Mouse (Mus musculus) hematopoietic stem cell, adult 5-6 weeks (primary cell): ENCODE measurements around the gene Nanog. TPM values are rescaled to one million over a fixed set of nuclear protein-coding genes. Genes with fewer than 3 reads are reported as not detected.
"Not testable (repeated sequence)": the region's sequence is repeated elsewhere in the genome, so short reads cannot be mapped to it uniquely, and the experiment has no call there.

Experiments
- ATAC-seq, 2 experiments: fragments of 125-278 bp in 1 of 2; replicated peaks in 1 of 2; 2 replicates each; pipeline ENCODE4 v1.8.0; 2016 to 2017; ENCODE audit warnings: inconsistent platforms in 2 of 2, mild to moderate bottlenecking in 2 of 2, moderate number of reproducible peaks in 2 of 2, low read depth in 1 of 2, moderate TSS enrichment in 1 of 2; ENCODE audit not compliant: low FRiP score in 2 of 2, poor library complexity in 2 of 2, severe bottlenecking in 2 of 2, insufficient read depth in 1 of 2, low TSS enrichment in 1 of 2
- total RNA-seq: library from RNA; stranded (forward); fragments of 172-1452, 232-1000 nt; gene quantifications from 2 replicates; pipeline ENCODE4 v1.2.3, GENCODE M21; 2017

Gene Nanog
- total RNA-seq, 1 experiment from 2014 or later: not detected

GRCm38 (mm10) chr6:122695398-122695797 is 11.9 kb upstream of the Nanog start:
- ATAC-seq: no peak

- not testable (repeated sequence) for ATAC-seq
Measured at GRCm38 (mm10) chr6:122699628-122700027, 7.7 kb upstream of the Nanog start.

- ATAC-seq: no peak
Measured at GRCm38 (mm10) chr6:122701816-122702215, 5.5 kb upstream of the Nanog start.

GRCm38 (mm10) chr6:122702480-122703124 is 4.7 kb upstream of the Nanog start:
- ATAC-seq: peak in 1 of 2 experiments; percentile 32; a peak in 1 of 4 replicates

- no peak for ATAC-seq
Measured at GRCm38 (mm10) chr6:122703251-122703650, 4.0 kb upstream of the Nanog start.

GRCm38 (mm10) chr6:122703706-122704105 is 3.6 kb upstream of the Nanog start:
- no peak for ATAC-seq

- ATAC-seq: no peak
Measured at GRCm38 (mm10) chr6:122706337-122706840, 900 bp upstream of the Nanog start.

GRCm38 (mm10) chr6:122708826-122709225 is 1.5 kb downstream of the Nanog start:
- peak in 1 of 2 experiments; percentile 65; a peak in 2 of 4 replicates for ATAC-seq

- ATAC-seq: no peak
Measured at GRCm38 (mm10) chr6:122711455-122711854, 4.2 kb downstream of the Nanog start.

GRCm38 (mm10) chr6:122713116-122713515 is 5.8 kb downstream of the Nanog start:
- ATAC-seq: not testable (repeated sequence)

- ATAC-seq: no peak
Measured at GRCm38 (mm10) chr6:122714707-122715365, 7.5 kb downstream of the Nanog start.

- ATAC-seq: no peak
Measured at GRCm38 (mm10) chr6:122715886-122716285, 8.6 kb downstream of the Nanog start.

GRCm38 (mm10) chr6:122718224-122718623 is 10.9 kb downstream of the Nanog start:
- not testable (repeated sequence) for ATAC-seq

- peak; percentile 56 to 86 for ATAC-seq
Measured at GRCm38 (mm10) chr6:122719942-122720341, 12.7 kb downstream of the Nanog start.

- ATAC-seq: peak; percentile 24 to 33; a peak in 1 of 4 replicates
Measured at GRCm38 (mm10) chr6:122739952-122740351, 32.7 kb downstream of the Nanog start.

GRCm38 (mm10) chr6:122741460-122742227 is 34.4 kb downstream of the Nanog start:
- 0 out of 4 replicates have a peak, but pooled peaks have one; percentile 0 to 3 for ATAC-seq

- peak; percentile 85 to 90 for ATAC-seq
Measured at GRCm38 (mm10) chr6:122742228-122742899, 35.1 kb downstream of the Nanog start.
